Mouse (Mus musculus) midbrain, embryonic 12.5 days (tissue): ENCODE measurements around the gene Zmym4. TPM values are rescaled to one million over a fixed set of nuclear protein-coding genes. Genes with fewer than 3 reads are reported as not detected.
"Not testable (repeated sequence)": the region's sequence is repeated elsewhere in the genome, so short reads cannot be mapped to it uniquely, and the experiment has no call there.

ENCODE experiments used
- ATAC-seq: fragments of 200-750 bp; cut with Nextera tagmentation; 2 replicates; pipeline ENCODE4 v1.8.0; 2017; ENCODE audit warnings: low read depth, moderate TSS enrichment, moderate library complexity; ENCODE audit not compliant: low FRiP score
- H3K27ac ChIP-seq: fragments of 300-500 bp; sonication (generic); replicated peaks from 2 replicates; pipeline ENCODE4 v1.5.1; 2016; ENCODE audit warnings: mild to moderate bottlenecking
- H3K27me3 ChIP-seq: fragments of 300-500 bp; sonication (generic); 2 replicates; pipeline ENCODE4 v1.6.1; 2016; ENCODE audit warnings: mild to moderate bottlenecking
- H3K36me3 ChIP-seq: fragments of 300-500 bp; sonication (generic); 2 replicates; pipeline ENCODE4 v1.6.1; 2016
- H3K4me1 ChIP-seq: fragments of 300-500 bp; sonication (generic); 2 replicates; pipeline ENCODE4 v1.6.1; 2016
- H3K4me2 ChIP-seq: fragments of 300-500 bp; sonication (generic); replicated peaks from 2 replicates; pipeline ENCODE4 v1.6.1; 2016; ENCODE audit warnings: mild to moderate bottlenecking, moderate library complexity
- H3K4me3 ChIP-seq: fragments of 300-500 bp; sonication (generic); 2 replicates; pipeline ENCODE4 v1.5.1; 2016; ENCODE audit warnings: mild to moderate bottlenecking
- H3K9ac ChIP-seq: fragments of 300-500 bp; sonication (generic); replicated peaks from 2 replicates; pipeline ENCODE4 v1.6.1; 2016; ENCODE audit warnings: mild to moderate bottlenecking, moderate library complexity
- H3K9me3 ChIP-seq: fragments of 300-500 bp; sonication (generic); 2 replicates; pipeline ENCODE4 v1.6.1; 2016; ENCODE audit warnings: mild to moderate bottlenecking
- WGBS: fragments of 180-500 bp; shearing (Covaris S2); methylation state at CpG from one replicate; pipeline ENCODE4 v1.1.7; 2016; 5-methylcytosine and 5-hydroxymethylcytosine counted together
- polyA plus RNA-seq: library from polyadenylated mRNA; unstranded; fragments of >200 nt; fragmentation: Nextera tagmentation; extraction: Ambion mirVana; gene quantifications from 2 replicates; pipeline ENCODE4 v1.2.1, GENCODE M21; 2016

The Zmym4 gene
- polyA plus RNA-seq, 1 experiment from 2014 or later = 42.7 TPM

DNA sequence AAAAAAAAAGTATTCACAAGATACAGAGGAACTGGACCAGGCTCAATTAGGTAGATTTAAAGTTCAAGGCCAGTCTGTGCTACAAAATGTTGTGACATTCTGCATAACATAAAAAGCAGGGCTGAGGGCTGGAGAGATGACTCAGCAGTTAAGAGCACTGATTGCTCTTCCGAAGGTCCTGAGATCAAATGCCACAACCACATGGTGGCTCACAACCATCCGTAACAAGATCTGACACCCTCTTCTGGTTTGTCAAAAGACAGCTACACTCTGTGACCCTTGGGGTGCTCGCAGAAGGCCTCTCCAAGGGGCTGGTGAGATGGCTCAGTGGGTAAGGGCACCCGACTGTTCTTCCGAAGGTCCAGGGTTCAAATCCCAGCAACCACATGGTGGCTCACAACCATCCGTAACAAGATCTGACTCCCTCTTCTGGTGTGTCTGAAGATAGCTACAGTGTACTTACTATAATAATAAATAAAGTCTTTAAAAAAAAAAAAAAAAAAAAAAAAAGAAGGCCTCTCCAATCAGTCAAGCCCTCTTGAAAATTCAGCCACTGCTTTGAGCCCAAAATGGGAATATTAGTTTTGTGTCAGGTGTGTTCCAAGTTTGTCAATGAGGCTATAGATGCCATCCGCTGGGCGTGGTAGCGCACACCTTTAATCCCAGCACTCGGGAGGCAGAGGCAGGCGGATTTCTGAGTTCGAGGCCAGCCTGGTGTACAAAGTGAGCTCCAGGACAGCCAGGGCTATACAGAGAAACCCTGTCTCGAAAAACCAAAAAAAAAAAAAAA is 16.0 kb upstream of the Zmym4 start:
- H3K36me3 ChIP-seq, ATAC-seq, H3K4me3 ChIP-seq, H3K27me3 ChIP-seq, H3K27ac ChIP-seq, H3K9me3 ChIP-seq, H3K4me2 ChIP-seq, H3K9ac ChIP-seq, H3K4me1 ChIP-seq: not testable (repeated sequence)
- WGBS = 86% methylated on average over 13 of the region's 13 CpGs

DNA sequence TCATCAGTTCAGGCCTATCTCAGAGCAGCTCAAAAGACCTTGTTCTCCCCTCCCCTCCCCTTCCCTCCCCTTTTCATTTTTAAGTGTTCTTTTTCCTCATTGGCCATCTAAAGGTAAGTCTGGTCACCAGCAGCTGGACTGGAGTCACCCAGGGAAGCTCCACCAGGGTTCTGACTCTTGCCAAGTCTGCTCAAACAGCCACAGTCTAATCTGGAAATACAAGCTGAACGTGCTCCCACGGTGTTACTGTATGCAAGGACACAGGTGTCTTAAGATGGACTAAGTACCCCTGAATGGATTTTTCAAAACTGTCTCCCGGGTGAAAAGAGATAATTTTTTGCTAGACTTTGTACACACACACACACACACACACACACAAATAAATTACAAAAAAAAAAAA is 15.4 kb upstream of the Zmym4 start:
- H3K4me3 ChIP-seq = no peak overlapping the region
- H3K36me3 ChIP-seq = no peaks in the 10 kb centered on the region
- H3K4me1 ChIP-seq = no peaks in the 10 kb centered on the region
- H3K27ac ChIP-seq = no peak overlapping the region
- ATAC-seq = no peak
- no peak overlapping the region for H3K9ac ChIP-seq
- no peaks in the 10 kb centered on the region for H3K9me3 ChIP-seq
- WGBS = 75% methylated on average over 3 of the region's 3 CpGs
- H3K27me3 ChIP-seq = no peaks in the 10 kb centered on the region
- no peak overlapping the region for H3K4me2 ChIP-seq

DNA sequence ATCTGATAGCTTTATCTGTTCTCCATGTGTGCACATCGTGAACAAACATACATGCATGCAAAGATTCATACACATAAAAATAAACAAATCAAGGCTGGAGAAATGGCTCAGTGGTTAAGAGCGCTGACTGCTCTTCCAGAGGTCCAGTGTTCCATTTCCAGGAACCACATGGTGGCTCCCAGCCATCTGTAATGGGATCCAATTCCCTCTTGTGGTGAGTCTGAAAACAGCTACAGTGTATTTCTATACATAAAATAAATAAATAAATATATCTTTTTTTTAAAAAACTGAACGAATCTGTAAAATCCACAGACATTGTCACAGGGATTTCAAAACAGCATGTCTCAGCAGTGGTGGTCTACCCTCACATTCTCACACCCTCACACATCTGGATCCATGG is 10.8 kb upstream of the Zmym4 start:
- no peak overlapping the region for H3K4me3 ChIP-seq
- WGBS = 89% methylated on average over 3 of the region's 3 CpGs
- no peak for ATAC-seq

DNA sequence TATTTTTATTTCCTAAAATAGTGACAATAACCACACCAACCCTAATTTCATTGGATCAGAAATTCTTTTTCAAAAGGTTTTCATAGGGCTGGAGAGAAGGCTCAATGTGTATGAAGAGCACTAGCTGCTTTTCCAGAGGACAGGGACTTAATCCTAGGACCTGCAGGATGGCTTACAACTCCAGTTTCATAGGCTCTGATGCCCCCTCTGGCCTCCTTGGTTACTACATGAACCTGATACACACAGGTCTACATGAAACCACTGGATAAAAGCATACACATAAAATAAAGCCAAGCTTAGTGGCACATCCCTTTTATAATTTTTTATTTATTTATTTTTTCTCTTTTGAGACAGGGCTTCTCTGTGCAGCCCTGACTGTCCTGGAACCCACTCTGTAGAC is 9.5 kb upstream of the Zmym4 start:
- no peaks in the 10 kb centered on the region; the same call in 1 of the 2 replicates for H3K27me3 ChIP-seq
- no peak overlapping the region for H3K27ac ChIP-seq
- H3K9me3 ChIP-seq = no peaks in the 10 kb centered on the region
- H3K4me3 ChIP-seq = no peak overlapping the region
- H3K4me1 ChIP-seq = no peaks in the 10 kb centered on the region
- no peak for ATAC-seq
- no peak overlapping the region for H3K9ac ChIP-seq
- H3K4me2 ChIP-seq = no peak overlapping the region
- no peaks in the 10 kb centered on the region for H3K36me3 ChIP-seq

More for the DNA sequence above, 10.8 kb upstream of the Zmym4 start:
- Histone ChIP-seq H3K9ac (no peak overlapping the region), H3K36me3 (no peaks in the 10 kb centered on the region), H3K4me2 (no peak overlapping the region), H3K27me3 (no peaks in the 10 kb centered on the region), H3K4me1 (no peaks in the 10 kb centered on the region), H3K27ac (no peak overlapping the region), H3K9me3 (no peaks in the 10 kb centered on the region)

DNA sequence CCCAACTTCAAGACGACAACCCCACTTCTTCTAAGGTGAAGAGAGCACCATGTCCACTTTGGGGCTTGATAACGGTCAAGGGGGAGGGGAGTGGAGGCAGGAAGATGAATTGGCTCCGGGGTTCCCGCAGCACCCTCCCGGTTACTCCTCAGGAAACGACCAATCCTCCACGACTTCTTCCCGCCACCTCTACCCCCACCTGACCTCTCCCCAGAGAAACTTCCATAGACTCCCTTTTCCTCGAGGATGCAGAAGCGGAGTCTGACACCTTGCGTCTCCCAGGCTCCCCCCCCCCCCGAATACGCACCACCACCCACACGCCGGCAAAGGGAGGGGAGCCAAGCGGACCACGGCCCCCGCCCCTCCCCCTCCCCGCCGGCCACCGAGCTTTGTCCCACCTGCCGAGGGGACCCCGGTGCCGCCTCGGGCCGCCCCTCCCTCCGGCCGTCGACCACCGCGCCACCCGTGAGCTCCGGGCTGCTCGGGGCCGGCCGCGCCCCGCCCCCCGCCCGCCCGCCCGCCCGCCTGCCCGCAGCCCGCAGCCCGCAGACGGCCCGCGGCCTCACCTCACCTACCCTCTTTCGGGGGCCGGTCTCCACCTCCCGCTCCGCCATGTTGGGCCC is 583 bp downstream of the Zmym4 start:
- Histone ChIP-seq H3K36me3 (no peaks in the 10 kb centered on the region), H3K9ac (peak overlapping the region; percentile 99), H3K4me3 (peak overlapping the region; percentile 99), H3K4me2 (peak overlapping the region; percentile 65), H3K4me1 (peaks cover 5% of the 10 kb centered on the region; the same call in 1 of the 2 replicates), H3K27ac (peak overlapping the region; percentile 99), H3K9me3 (no peaks in the 10 kb centered on the region), H3K27me3 (no peaks in the 10 kb centered on the region)
- WGBS = under 1% methylated on average over 14 of the region's 53 CpGs
- ATAC-seq = peak; percentile 48

DNA sequence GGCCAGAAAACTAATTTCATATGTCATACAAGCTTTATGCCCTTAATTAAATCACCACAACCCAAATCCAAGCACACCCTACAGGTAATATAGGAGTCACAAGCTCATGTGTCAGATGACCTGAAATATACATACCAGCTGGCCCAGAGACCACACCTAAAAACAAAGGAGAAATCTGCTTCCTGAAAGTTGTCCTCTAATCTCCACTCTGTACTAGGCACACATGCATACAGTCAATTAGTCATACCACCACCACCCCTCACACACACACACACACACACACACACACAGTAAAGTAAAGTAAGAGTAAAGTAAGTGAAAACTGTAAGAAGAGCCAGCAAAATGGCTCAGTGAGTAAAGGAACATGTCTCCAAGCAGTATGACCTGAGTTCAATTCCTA is 9.3 kb downstream of the Zmym4 start:
- no peak for ATAC-seq
- Histone ChIP-seq H3K4me3 (no peak overlapping the region), H3K9ac (no peak overlapping the region), H3K4me2 (no peak overlapping the region), H3K4me1 (0 out of 2 replicates have a peak, but pooled peaks cover 3% of the 10 kb centered on the region), H3K27me3 (no peaks in the 10 kb centered on the region), H3K9me3 (no peaks in the 10 kb centered on the region), H3K36me3 (no peaks in the 10 kb centered on the region), H3K27ac (no peak overlapping the region)

DNA sequence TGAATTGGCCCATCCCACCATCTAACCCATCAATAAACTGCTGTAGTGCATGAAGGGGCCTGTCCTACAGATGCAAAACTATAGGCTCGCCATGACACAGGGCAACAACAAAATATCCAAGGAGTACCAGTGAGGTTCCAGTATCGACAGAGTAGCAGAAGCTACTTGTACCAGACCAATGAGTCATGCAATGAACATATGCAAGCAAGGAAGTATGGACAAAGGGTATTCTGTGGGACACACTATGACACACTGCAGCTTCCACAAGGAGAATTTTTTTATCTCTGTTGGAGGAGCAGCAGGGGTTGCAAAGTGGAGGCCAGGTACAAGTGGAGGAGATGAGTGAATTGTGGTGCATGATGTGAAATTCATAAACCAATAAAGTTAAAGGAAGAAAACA is 9.7 kb downstream of the Zmym4 start:
- Histone ChIP-seq H3K36me3 (no peaks in the 10 kb centered on the region), H3K27me3 (no peaks in the 10 kb centered on the region)
- WGBS = 89% methylated on average over 2 of the region's 2 CpGs

DNA sequence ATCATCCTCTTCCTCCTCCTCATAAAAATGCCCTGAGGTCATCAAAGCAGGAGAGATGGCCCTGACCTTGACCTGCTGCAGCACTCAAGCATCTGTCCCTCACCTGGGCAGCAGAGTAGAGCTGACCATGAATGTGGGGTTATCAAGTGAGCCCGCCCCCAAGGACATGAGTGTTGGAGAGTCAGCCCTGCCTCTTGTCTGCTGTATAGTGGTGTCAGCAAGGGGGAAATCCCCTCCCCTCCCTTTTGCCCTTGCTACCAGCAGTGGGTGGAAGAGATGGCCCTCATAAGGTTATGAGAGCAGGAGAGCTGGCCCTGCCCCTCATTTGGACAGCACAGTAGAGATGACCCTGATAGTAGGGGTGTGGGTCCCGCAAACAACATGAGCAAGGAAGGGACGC is 10.5 kb downstream of the Zmym4 start:
- no peak overlapping the region for H3K4me2 ChIP-seq
- WGBS = 98% methylated on average over 3 of the region's 3 CpGs
- H3K4me1 ChIP-seq = 0 out of 2 replicates have a peak, but pooled peaks cover 3% of the 10 kb centered on the region
- H3K9me3 ChIP-seq = no peaks in the 10 kb centered on the region
- no peaks in the 10 kb centered on the region for H3K36me3 ChIP-seq
- H3K4me3 ChIP-seq = no peak overlapping the region
- H3K9ac ChIP-seq = no peak overlapping the region
- H3K27me3 ChIP-seq = no peaks in the 10 kb centered on the region
- ATAC-seq = no peak
- no peak overlapping the region for H3K27ac ChIP-seq

More for the DNA sequence above, 9.7 kb downstream of the Zmym4 start:
- 0 out of 2 replicates have a peak, but pooled peaks cover 3% of the 10 kb centered on the region for H3K4me1 ChIP-seq
- H3K4me2 ChIP-seq = no peak overlapping the region
- no peaks in the 10 kb centered on the region for H3K9me3 ChIP-seq
- H3K4me3 ChIP-seq = no peak overlapping the region
- H3K27ac ChIP-seq = no peak overlapping the region
- no peak overlapping the region for H3K9ac ChIP-seq
- no peak for ATAC-seq

DNA sequence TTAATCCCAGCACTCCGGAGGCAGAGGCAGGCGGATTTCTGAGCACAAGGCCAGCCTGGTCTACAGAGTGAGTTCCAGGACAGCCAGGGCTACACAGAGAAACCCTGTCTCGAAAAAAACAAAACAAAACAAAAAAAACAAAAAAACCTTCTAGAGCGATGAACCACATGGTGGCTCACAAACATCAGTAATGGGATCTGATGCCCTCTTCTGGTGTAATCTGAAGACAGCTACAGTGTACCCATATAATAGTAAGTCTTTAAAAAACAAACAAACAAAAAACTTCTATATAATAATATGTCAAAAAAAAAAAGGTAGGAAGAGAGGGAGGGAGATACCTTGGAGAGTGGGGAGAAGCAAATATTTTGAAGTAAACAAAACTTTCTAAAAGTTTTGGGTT is 17.1 kb downstream of the Zmym4 start:
- not testable (repeated sequence) for H3K9ac ChIP-seq, H3K27ac ChIP-seq, H3K27me3 ChIP-seq, H3K4me1 ChIP-seq, H3K36me3 ChIP-seq, H3K9me3 ChIP-seq, H3K4me2 ChIP-seq, H3K4me3 ChIP-seq, ATAC-seq
- 94% methylated on average over 4 of the region's 4 CpGs for WGBS

DNA sequence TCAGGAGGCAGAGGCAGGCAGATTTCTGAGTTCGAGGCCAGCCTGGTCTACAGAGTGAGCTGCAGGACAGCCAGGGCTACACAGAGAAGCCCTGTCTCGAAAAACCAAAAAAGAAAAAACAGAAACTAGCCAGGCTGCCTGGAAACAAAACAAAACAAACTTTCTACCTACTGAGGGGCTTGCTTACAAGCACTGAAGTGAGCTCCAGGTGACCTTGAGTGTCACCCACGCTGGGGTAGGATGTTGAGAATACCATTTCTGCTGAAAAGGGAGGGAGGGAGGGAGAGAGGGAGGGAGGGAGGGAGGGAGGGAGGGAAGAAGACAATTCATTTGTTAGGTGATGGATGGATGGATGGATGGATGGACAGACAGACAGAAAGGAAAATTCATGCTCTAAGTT is 24.5 kb downstream of the Zmym4 start:
- WGBS = 96% methylated on average over 3 of the region's 3 CpGs
- H3K36me3 ChIP-seq = peaks cover 16% of the 10 kb centered on the region
- ATAC-seq = no peak

DNA sequence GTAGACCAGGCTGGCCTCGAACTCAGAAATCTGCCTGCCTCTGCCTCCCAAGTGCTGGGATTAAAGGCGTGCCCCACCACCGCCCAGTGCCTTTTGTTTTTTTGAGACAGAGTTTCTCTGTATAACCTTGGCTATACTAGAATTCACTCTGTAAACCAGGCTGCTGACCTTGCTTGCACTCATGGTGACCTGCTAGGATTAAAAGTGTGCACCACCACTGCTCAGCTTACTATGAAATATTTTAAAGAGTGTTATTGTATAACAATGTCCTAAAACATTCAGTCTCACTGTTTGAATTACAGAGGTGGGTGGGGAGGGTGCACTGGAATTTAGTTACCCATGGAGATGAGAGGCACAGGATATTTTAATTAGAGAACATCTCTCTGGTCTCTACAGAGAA is 25.1 kb downstream of the Zmym4 start:
- no peak overlapping the region for H3K4me2 ChIP-seq
- H3K36me3 ChIP-seq = peaks cover 16% of the 10 kb centered on the region
- no peak overlapping the region for H3K27ac ChIP-seq
- ATAC-seq = no peak
- H3K4me1 ChIP-seq = no peaks in the 10 kb centered on the region
- H3K4me3 ChIP-seq = no peak overlapping the region
- no peaks in the 10 kb centered on the region for H3K27me3 ChIP-seq
- WGBS = 98% methylated on average over 3 of the region's 3 CpGs
- no peak overlapping the region for H3K9ac ChIP-seq
- no peaks in the 10 kb centered on the region for H3K9me3 ChIP-seq

More for the DNA sequence above, 24.5 kb downstream of the Zmym4 start:
- Histone ChIP-seq H3K9me3 (no peaks in the 10 kb centered on the region), H3K27me3 (no peaks in the 10 kb centered on the region), H3K4me2 (no peak overlapping the region), H3K27ac (no peak overlapping the region), H3K9ac (no peak overlapping the region), H3K4me1 (no peaks in the 10 kb centered on the region), H3K4me3 (no peak overlapping the region)

DNA sequence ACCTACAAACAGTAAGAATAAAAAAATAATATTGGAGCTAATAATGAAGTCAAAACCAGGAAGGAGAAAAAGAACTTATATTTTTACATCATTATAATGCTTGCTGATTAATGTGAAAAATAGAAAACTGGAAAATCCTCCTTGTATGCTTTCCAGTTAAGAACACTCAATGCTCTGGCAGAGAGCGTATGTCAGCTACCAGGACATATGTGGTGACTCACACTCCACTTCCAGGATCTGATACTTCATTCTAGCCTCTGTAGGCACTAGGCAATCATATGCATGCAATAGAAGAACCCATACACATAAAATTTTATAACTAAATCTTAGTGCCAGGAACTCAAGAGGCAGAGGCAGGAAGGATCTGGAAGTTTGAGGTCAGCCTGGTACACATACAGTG is 40.2 kb downstream of the Zmym4 start:
- Histone ChIP-seq H3K36me3 (peaks cover 13% of the 10 kb centered on the region), H3K9ac (no peak overlapping the region), H3K27ac (no peak overlapping the region), H3K4me2 (no peak overlapping the region), H3K4me1 (no peaks in the 10 kb centered on the region), H3K9me3 (no peaks in the 10 kb centered on the region), H3K27me3 (no peaks in the 10 kb centered on the region), H3K4me3 (no peak overlapping the region)
- whole genome bisulfite sequencing = 100% methylated on average over 1 of the region's 1 CpGs
- ATAC-seq = no peak
